Mouse (Mus musculus) hindlimb bud, embryonic 11.5 days (tissue): ENCODE results near the gene Ptprc.

Source experiments
- DNase-seq: peaks from one replicate; pipeline ENCODE4 v3.0.0-alpha.2; 2012; ENCODE audit warnings: low read depth, low spot score; ENCODE audit errors: extremely low spot score

The Ptprc gene

GRCm38 (mm10) chr1:138175494-138175893, at the start of gene Ptprc:
Gene Ptprc (minus strand): TSS chr1:138175708.
- no peak for DNase-seq

GRCm38 (mm10) chr1:138214736-138215458, 39.4 kb upstream of the Ptprc start:
- DNase-seq: no peak

GRCm38 (mm10) chr1:138210387-138211024, 35.0 kb upstream of the Ptprc start:
- no peak for DNase-seq

- no peak for DNase-seq
Measured at GRCm38 (mm10) chr1:138209751-138210150, 34.2 kb upstream of the Ptprc start.

- peak; percentile 42 for DNase-seq
Measured at GRCm38 (mm10) chr1:138206041-138206440, 30.5 kb upstream of the Ptprc start.

- DNase-seq: no peak
Measured at GRCm38 (mm10) chr1:138191689-138192508, 16.4 kb upstream of the Ptprc start.

GRCm38 (mm10) chr1:138188131-138188530, 12.6 kb upstream of the Ptprc start:
- DNase-seq: no peak

- DNase-seq: no peak
Measured at GRCm38 (mm10) chr1:138185904-138186303, 10.4 kb upstream of the Ptprc start.

- DNase-seq: no peak
Measured at GRCm38 (mm10) chr1:138180081-138180480, 4.6 kb upstream of the Ptprc start.

GRCm38 (mm10) chr1:138174705-138175492, 609 bp downstream of the Ptprc start:
- no peak for DNase-seq

GRCm38 (mm10) chr1:138174143-138174542, 1.4 kb downstream of the Ptprc start:
- no peak for DNase-seq

- DNase-seq: no peak
Measured at GRCm38 (mm10) chr1:138173669-138174068, 1.8 kb downstream of the Ptprc start.

- DNase-seq: no peak
Measured at GRCm38 (mm10) chr1:138172547-138172946, 3.0 kb downstream of the Ptprc start.

GRCm38 (mm10) chr1:138172096-138172495, 3.4 kb downstream of the Ptprc start:
- DNase-seq: no peak

- DNase-seq: no peak
Measured at GRCm38 (mm10) chr1:138166233-138166771, 9.2 kb downstream of the Ptprc start.

- no peak for DNase-seq
Measured at GRCm38 (mm10) chr1:138162638-138163037, 12.9 kb downstream of the Ptprc start.

- DNase-seq: no peak
Measured at GRCm38 (mm10) chr1:138158921-138159320, 16.6 kb downstream of the Ptprc start.

GRCm38 (mm10) chr1:138158236-138158635, 17.3 kb downstream of the Ptprc start:
- no peak for DNase-seq

GRCm38 (mm10) chr1:138157709-138158108, 17.8 kb downstream of the Ptprc start:
- no peak for DNase-seq

GRCm38 (mm10) chr1:138157008-138157407, 18.5 kb downstream of the Ptprc start:
- DNase-seq: no peak
